Mouse (Mus musculus) liver, adult 2 months (tissue): ENCODE results near the gene Aldh3b3.

ENCODE experiments used
- CTCF ChIP-seq: fragments of 200-500 bp; IDR thresholded peaks from 2 replicates; pipeline ENCODE4 v1.5.1; 2011; ENCODE audit warnings: low read depth, low read length, control low read depth
- POLR2A ChIP-seq: fragments of 200-500 bp; IDR thresholded peaks from 2 replicates; pipeline ENCODE4 v1.6.1; 2011; ENCODE audit warnings: low read length, control low read depth; ENCODE audit not compliant: insufficient read depth; ENCODE audit errors: extremely low read depth

DNA sequence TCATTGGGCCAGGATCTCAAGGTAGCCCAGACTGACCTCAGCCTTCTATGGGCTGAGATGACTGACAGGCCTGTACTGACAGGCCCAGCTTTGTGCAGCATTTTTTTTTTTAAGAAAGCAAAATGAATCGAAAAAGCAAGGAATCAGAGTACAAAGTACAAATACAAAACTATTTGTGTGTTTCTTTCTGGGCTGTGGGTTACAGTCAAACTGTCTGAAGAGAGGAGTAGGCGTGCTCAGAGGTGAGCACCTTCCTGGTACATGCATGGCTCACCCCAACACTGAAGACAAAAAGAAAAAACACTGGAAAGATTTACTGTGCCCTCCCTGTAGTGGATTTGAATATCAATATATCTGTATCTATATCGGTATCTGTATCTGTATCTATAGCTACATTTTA is 10.6 kb upstream of the Aldh3b3 start:
- no peak for TF ChIP-seq CTCF
- no peak for TF ChIP-seq POLR2A
